Mouse (Mus musculus) gonadal fat pad, adult 2 months (tissue): Measurements from ENCODE around the gene Ecm2. TPM values are rescaled to one million over a fixed set of nuclear protein-coding genes. Genes with fewer than 3 reads are reported as not detected.

Source experiments
- DNase-seq: peaks from one replicate; pipeline ENCODE4 v3.0.0-alpha.2; 2012; ENCODE audit warnings: low read depth
- polyA plus RNA-seq: library from polyadenylated mRNA; depleted of rRNA; stranded (reverse); fragments of >200 nt; gene quantifications from 2 replicates; pipeline ENCODE4 v1.2.3, GENCODE M21; 2012; rRNA removed

Ecm2 gene
- polyA plus RNA-seq: 3.9 and 4.3 TPM in 2 replicates

DNA sequence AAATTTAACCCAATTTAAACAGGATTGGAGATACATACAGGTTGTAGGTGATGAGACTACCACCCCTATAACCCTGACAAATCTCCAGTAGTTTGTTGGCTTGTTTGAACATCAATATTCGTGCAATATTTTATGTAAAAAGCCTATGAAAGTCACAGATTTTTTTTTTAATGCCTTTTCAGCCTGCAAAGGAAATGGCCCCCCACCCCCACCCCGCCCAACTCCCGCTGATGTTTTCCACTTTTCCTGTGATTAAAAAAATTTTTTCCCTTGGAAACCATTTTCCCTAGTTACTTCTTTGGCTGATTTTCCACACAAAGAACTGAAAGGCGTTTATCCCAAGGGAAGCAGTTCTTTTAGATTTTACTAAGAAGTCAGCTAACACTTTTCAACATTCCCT is at the start of gene Ecm2:
Gene Ecm2, plus strand, starts transcription at position 301 of the 400 bp plus-strand sequence.
- DNase-seq: no peak

DNA sequence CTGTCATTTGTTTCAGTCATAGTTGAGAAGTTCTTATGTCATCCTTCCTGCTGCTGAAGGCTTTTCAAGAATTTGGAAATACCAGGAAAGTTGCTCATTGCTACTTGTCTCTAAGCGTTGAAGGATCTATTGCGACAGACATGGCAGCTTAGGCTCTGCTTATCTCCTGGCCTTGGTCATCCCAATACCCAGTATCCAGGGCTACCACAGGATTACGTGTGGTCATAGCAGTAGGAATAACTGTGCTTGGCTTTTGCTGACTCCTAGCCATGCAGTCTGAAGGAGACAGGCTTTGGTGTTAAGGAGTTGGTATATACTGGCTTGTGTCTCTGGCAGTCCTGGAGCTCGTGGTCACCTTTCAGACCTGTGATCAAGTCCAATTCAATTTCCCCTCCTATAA is 44.3 kb upstream of the Ecm2 start:
- DNase-seq: no peak

DNA sequence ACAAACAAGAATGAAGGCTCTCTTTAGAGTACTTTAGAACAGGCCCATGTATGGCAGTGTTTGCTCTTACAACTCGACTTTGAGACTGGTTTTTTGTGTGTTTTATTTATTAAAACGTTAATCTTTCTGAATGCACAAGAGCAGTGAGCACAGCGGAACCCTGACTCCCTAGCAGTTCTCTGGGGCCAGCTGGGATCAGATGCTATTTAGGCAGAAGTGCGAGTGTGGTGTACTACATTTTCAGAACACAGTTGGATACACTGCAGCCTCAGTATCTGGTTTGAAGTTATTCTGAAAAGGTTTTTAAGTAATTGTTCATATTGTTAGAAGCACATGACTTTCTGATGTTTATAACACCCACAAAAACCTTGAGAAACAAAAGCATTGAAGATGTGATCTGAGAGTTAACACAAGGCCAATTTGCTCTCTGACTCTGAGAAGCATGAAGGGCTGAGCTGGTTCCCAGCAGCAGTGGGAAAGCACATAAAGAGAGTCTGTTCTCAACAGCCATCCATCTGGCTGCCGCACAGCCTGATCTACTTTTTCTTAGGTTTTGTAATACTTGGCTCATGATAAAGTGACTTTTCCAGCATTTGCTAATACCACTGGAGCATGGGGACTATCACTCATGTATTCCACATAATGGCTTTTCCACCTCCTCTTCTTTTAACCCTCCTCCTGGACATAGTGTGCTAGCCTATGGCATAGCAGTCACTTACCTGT is 43.8 kb upstream of the Ecm2 start:
- DNase-seq: no peak

DNA sequence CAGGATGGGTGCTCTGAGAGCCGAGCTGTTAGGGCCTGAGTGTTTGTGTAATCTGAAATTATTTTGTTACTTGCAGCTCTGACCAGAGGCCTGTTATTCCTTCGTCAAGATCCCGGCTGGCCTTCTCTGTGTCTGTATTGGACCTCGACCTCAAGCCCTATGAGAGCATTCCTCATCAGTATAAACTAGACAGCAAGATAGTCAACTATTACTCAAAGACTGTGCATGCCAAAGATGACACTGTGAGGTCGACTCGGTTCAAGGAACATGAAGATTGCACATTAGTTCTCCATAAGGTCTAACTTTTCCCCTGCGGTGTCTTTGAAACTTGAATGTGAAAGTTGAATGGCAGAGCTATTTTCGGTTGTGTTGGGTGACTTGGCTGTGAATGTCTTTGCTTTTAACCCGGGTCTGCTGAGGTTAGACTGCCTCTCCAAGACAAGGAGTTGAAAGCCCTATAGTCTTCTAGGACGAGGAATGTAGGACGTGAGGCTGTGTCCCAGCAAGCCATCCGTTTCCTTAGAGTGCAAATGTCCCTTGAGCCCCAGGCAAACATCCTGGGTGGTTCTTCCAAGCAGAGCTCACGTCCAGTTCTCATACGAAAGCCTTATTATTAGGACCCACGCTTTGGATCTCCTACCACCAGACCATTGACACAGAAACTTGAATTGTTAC is 43.0 kb upstream of the Ecm2 start:
- DNase-seq: no peak

DNA sequence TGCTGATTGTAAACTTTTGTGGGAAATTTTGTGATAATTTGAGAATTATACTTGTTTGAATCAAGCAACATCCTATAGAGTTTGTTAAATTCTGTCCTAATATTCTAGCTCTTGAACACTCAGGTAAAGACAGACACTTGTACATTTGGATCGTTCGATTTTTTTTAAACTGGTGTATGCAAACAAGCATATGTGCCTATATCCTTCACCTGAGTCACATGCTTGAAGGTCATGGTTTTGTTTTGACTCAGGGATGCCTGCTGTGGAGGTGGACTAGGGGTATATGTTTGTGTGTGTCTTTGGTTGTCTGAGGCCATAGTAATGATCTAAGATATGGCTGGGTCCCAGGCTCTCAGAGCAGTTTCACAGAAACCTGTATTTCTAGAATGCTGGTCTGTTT is 41.7 kb upstream of the Ecm2 start:
- DNase-seq: no peak

DNA sequence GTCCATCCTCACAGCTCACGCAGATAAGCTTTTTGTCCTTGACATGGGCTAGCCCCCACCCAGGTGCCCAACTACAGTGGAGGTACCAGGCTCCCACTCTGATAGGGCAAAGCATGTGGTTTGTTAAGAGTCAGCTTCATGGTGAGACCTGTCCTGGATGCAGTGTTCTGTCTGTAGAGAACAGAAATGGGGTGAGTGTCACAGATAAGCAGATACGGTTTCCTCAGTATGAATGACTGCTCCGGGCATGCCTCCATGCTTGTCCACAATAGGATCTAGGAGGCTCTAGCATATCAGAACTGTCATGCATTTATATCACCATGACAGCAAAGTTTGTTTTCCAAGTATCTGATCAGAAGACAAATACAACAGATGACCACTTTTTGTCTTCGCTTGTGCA is 38.7 kb upstream of the Ecm2 start:
- no peak for DNase-seq

DNA sequence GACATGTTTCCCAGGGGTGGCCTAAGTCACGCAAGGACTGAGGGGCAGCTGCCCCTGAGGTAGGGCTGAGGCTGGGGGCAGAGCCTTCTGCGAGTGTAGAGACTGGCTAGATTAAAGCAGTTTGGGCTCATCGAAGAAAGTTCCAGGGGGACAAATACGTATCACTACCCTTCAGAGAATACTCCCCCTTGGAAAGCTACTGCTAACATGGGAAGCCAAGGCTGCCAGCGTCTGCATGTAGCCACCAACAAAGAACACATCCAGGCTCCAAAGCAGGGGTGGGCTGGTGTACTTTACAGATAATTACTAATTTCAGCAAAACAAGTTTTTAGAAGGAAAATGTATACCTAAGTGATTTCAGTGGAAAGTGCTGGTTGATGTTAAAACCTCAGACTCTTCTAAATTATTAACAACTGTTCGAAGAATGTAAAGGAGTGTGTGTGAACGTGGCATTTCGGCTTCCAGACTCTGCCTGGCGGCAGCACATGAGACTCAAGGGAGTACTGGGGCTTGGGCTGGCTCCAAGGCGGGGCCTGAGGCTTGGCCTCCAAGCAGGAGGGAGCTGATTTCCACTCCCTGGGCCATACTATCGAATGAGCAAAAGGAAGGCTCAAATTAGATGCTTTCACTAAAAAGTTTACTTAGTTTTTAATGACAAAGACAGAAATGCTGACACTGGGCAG is 38.1 kb upstream of the Ecm2 start:
- no peak for DNase-seq

DNA sequence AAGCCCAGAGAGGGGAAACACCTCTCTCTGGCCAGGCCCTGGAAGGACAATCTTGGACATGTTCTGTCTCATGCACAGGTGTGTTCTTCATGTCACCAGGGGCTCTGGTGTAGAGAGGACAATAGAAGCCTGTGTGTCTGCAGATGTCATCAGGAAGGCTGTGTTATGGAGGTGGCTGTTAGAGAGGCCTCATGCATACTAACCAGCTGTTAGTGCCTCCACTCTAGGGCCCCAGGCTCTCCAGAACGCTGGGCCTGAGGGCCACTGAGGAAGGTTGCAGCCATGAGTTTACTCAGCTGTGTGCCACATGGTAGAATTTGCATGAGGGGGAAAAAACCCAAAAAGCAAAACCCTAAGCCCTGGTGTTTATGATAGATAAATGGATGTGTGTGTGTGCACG is 37.0 kb upstream of the Ecm2 start:
- no peak for DNase-seq

DNA sequence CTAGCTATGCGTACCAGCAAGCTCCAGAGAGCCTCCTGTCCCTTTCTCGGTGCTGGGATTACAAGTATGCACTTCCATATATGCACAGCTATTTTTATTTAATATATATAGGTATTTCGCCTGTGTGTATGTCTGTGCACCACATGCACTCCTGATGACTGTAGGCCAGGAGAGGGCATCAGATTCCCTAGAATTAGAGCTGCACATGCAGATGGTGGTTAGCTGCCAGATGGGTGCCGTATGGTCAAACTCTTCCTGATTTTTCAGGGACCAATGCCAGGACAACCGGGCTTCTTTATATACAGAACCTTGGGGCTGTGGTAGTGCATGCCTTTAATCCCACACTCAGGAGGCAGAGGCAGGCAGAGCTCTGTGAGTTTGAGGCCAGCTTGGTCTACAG is 35.6 kb upstream of the Ecm2 start:
- DNase-seq: no peak

DNA sequence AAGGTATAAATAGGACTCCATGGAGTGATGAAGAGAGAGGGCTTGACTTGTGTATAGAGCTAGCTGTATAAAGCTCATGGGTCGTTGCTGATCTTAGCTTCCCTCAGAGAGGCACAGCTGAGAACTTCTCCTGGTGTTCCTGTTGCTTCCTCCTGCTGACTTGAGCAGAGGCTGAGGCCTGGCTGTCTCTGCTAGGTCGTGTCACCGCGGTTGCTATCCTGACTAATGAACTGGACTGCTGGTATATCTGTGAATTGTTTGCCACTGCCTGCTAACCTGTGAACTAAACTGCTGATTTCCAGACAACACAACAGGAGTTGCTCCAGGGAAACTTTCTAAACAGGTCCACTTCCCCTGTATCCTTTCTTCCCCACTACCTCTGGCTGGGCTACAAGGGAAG is 34.3 kb upstream of the Ecm2 start:
- no peak for DNase-seq

DNA sequence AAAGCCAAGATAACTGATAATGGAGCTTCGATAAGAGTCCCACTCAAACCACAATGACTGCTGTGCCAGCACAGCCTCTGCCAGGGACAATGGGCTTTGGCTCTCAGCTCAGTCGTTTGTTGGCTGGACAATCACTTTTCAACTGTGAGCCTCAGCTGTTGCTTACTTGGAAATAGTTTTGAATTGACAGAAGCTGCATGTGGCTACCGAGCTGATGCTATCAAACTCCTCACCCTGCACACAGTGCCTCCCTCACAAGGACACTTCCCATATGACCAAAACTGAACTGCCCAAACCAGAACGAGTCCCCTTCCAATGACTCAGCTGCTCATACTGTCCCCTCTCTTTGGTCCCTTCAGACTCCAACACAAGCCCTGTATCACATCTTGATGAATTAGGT is 33.8 kb upstream of the Ecm2 start:
- DNase-seq: no peak

DNA sequence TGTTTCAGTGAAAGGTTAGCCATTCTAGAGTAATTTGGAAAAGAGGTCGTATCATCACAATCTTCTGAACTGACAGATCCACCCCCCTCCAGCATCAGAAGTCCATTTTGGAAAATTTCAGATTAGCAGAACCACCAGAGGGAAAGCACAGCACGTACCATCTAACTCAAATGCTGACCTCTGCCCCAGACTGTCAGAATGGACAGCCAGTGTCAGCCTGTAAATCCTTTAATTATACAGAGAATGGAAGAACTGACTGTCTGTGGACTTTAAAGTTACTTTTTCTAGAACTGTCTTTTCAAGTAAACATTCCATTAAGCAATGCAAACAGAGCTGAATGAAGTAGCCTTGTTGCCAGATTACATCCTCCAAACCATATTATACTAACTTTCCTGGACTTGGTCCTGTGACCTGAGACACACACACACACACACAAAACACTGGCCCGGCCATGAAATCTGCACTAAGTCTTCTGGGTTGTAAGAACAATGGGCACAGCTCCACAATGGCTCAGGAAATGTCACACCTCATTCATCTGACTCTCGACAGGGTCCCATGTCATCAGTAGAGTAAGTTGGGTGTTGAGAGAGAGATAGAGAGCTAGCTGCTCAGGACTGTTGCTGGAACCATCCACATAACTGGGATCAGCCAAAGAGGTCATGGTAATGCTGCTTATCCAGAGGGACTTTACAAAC is 32.5 kb upstream of the Ecm2 start:
- no peak for DNase-seq

DNA sequence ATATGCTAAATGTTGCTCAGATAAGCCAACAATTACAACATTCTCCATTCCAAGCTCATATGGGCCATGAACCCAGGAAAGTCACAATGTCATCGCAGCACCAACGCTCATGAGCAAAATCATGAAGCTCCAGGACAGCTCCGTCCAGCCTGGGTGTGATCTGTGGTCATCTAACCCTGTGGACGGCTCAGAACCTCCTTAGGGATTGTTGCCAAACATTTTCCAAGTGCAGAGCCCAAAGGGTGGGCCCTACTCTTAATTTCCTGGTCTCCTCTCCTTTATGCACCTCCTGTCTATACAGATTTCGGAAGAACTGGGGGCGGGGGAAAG is 32.0 kb upstream of the Ecm2 start:
- no peak for DNase-seq

DNA sequence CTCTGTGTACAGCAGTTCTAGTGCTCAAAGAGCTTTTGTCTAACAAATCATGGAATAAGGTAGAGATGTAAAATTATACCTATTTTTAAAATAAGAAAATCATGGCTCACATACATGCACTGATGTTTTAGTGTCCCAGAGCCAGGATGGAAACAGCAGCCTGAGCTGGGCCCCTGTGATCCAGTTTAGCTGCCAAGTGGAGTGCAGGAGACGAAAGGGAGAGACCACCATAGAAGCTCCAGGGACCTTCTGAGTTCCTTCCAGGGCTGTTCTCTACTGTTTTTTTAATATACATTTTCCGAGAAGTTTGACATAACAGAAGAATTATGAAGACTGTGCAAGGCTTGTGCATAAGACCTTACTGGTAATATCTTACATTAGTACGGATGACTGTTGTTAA is 26.7 kb upstream of the Ecm2 start:
- no peak for DNase-seq

DNA sequence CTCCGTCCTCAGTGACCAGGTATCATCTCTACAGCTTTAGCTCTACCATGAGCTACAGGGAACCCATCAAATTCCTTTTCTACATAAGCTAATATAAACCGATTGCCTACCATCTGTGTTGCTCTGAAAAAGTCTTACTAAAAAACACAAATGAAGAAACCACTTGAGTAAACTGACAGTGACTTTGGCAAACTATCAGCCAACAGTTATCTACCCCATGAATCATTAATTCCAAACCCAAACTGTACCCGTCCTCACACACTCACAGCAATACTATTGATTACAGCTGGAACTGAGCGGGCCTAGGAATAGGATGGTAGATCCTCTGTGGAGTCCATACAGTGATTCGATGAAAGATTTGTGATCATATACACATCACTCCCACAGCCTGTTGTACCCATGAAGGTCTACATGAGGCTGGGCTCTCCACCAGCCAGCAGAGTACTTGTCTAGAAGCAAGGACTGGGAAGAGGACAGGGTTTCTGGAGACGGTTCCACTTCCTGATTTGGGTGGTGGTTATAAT is 25.7 kb upstream of the Ecm2 start:
- DNase-seq: no peak

DNA sequence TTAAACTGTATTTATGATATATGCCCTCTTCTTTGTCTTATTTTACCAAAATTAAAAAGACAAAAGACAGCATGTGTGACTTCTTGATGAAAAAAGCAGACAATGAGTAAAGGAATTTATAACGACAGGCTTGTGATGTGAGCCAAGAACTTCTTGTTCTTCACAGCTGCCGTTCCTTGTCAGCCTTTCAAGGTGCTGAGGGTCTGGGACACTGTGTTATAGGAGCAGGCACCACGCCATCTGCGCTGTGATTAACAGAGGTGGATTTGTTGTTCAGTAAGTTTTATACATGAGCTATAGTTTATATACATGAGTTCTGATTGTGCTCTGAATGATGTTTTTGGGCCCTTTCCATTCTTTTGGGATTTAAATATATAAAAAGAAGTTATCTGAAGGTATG is 25.2 kb upstream of the Ecm2 start:
- no peak for DNase-seq

DNA sequence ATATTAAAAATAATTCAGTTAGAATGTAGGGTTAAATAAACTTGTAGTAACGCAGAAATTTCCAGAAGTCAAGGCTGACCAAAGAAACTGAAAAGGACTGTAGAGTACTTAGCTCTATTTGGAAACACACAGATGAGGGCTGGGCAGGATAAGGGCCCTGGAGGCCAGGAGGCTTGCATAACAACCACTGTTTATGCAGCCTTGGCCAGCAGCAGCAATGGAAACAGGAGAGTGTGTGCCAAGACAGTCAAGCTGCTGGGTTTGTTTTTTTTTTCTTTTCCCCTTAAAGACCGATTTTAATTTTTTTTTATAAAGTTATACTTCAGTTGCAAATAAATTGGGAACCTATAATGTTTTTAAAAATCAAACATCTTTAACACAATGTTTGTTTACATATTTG is 24.6 kb upstream of the Ecm2 start:
- no peak for DNase-seq

DNA sequence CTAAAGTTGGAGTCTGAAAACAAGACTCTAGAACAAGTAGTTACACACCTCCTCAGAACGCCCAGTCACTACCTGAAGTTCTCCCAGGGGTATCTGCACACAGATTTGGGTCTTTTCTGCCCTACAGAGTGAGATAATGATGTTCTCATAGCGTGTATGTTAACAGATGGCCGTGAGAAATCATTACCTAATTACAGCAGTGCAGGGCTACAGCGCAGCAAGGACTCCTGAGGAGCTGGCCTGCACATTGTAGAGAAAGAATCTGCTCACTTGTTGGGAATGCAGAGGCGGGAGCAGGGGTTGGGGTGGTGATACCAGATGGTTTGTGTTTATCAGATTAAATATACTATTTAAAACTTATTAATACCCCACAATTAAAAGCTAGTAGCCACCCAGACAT is 24.1 kb upstream of the Ecm2 start:
- no peak for DNase-seq

DNA sequence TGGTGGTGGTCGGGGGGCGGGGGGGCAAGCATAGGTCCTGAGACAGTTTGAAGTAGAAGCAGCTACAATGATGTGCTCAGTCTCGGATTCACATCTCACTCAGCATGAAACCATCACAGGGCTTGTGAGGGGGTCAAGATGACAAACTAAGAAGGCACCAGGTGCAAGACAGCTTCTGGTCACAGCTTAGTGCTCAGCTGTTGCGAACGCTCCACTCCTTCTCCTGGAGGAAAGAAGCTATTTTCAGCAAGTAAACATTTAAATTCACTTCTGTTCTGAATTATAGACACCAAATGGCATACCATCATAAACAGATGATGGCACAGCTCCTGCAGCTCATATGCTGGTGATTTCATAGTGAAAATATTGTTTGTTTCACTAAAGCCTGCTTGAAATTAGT is 19.2 kb upstream of the Ecm2 start:
- DNase-seq: no peak

DNA sequence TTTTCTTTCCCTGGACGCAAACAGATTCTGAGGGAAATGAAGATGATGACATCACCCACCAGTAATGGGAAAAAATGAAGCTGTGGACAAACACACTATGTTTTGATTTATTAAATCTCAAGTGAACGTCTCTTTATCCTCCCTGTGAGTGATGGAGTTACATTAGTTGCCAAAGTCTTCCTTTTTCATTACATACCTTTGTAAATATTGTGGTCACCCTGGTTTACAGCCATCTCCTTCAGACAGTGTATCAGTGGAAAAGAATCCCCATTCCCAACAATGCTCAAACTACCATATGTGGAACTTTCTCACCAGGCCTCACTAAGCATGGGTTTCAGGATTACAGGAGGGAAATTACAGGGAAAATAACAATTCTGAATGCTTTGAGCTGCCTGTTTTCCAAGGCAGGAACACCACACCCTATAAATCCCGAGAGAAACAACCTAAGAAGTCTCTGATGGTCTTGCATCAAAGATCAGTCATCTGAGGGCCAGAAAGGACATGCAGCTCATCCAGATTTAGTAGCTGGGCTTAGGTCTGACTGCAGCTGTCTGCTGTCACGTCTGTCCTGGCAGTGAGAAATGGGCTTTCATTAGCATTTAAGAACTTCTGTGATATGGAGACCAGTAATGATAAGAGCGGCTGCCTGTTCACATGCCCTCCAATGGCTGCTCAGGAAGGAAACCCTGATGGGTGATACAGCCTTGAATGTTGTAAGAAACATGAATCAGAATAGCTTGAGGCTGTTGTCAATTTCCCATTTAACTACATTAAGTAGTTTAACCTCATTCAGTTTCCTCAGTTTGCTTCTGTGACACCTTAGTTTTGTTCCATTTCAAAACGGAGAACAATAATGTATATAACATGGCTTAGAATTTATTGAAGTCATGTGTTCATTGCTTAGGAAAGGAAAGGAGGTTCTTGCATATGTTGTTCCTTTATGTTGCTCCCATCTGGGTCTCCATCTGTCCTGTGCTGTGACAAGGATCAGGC is 11.9 kb upstream of the Ecm2 start, which contains the start of gene Tes3-ps:
Gene Tes3-ps, plus strand, starts transcription at position 943 of the 993 bp plus-strand sequence.
- no peak for DNase-seq

DNA sequence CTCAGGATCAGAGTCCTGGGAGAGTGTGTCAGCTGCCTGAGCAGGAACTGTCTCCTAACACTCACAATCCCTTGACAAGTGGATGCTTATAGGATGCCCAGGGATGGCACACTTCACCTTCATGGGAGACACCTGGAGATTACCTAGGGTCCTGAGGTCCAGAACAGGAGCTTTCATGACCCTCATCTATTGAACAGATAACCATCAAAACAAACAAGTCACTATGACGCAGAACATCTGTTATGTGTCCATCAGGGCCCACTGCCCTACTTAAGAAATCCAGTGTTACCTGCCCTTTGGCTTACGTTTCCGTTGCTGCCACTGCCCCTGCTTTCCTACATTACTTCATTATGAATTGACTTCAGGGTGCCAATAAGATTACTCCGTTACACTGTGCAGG is 1.2 kb downstream of the Ecm2 start:
- no peak for DNase-seq
